Mouse (Mus musculus): Measurements from ENCODE around the gene Hp1bp3.

GRCm38 (mm10) chr4:138179391-138179790, 36.7 kb upstream of the Hp1bp3 start:
- TF ChIP-seq MXI1 (IDR thresholded peaks at IDR 0.05; ENCODE audit: low read depth, low read length) (no peak), CTCF (conservative IDR thresholded peaks at IDR 0.05 in 1 of 2, IDR thresholded peaks at IDR 0.05 in 1 of 2; ENCODE audit: low read depth in 2 of 2, low read length in 2 of 2) (no peak), NRF1 (IDR thresholded peaks at IDR 0.05; ENCODE audit: low read depth, low read length) (no peak), TBP (conservative IDR thresholded peaks at IDR 0.05; ENCODE audit: low read depth, low read length) (no peak), ZKSCAN1 (IDR thresholded peaks at IDR 0.05; ENCODE audit: borderline replicate concordance, low read depth, low read length) (no peak)
